Mouse (Mus musculus) gastrocnemius, adult 18-20 months (tissue): ENCODE measurements around the gene Olfr287. TPM values are rescaled to one million over a fixed set of nuclear protein-coding genes. Genes with fewer than 3 reads are reported as not detected.

Source experiments
- DNase-seq: peaks from one replicate; pipeline ENCODE4 v3.0.0; 2021; ENCODE audit warnings: low spot score
- long read RNA-seq, 2 experiments: library from polyadenylated mRNA; stranded (forward); transcript quantifications; one replicate each; pipeline ENCODE4 v2.0.0; 2021
- total RNA-seq, 2 experiments: library from RNA; stranded (reverse); gene quantifications; 2 replicates each; pipeline ENCODE4 v1.2.3; 2021

Gene Olfr287
- total RNA-seq = not detected
- long read RNA-seq, experiment 1 = 0 reads
- long read RNA-seq, experiment 2 = 0 reads

- peak; percentile 7 for DNase-seq
Measured at GRCm38 (mm10) chr15:98220877-98221276, at the start of gene Olfr287, which contains the start of gene Gm44579. Gene Olfr287, minus strand, starts transcription at chr15:98221056. Gene Gm44579, minus strand, starts transcription at chr15:98220977.

DNA sequence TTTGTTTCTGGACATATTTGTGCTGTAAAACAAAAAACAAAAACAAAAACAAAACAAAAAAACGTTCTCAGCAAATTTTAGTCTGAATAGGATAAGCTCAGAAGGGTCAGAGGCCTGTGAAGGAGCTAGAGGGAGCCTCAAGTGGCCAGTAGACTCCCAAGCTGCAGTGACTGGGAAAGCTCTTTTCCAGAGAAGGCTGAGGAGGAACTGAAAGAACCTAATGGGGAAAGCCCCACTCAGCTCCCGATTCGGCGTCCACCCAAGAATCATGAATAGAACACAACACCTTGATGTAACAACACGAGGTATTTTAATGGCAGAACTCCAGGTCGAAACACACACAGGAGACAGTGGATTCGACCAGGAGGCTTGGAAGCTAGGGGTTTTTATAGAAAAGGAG, 36.9 kb upstream of the Olfr287 start:
- DNase-seq = no peak

DNA sequence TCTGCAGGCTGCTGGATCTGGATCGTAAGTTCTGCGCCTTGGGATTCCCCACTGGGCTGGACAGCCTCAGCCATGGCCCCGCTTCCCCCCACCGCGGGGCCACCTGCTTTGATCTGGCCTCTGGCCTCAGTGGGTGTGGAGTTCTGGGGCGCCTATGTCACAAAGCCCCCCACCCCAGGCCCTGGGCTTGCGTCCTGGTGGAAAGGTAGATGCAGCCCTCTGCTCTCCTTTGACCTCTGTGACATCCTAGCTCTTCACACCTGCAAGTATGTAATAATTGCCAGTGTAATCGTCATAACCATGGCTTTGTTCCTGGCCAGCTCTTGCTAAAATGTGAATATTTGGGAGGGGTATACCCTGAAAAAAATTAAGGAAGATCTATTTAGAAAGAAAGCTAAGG, 36.3 kb upstream of the Olfr287 start, which contains the start of gene H1fnt:
Gene H1fnt, minus strand, starts transcription at position 101 of the 400 bp plus-strand sequence.
- DNase-seq = no peak

- DNase-seq = peak; percentile 11
Measured at GRCm38 (mm10) chr15:98256271-98256670, 35.4 kb upstream of the Olfr287 start.

GRCm38 (mm10) chr15:98235442-98235841, 14.6 kb upstream of the Olfr287 start:
- DNase-seq = no peak

- no peak for DNase-seq
Measured at GRCm38 (mm10) chr15:98234350-98234749, 13.5 kb upstream of the Olfr287 start, which contains the start of gene Olfr286. Gene Olfr286, minus strand, starts transcription at chr15:98234450.

GRCm38 (mm10) chr15:98226096-98226495, 5.2 kb upstream of the Olfr287 start:
- no peak for DNase-seq

DNA sequence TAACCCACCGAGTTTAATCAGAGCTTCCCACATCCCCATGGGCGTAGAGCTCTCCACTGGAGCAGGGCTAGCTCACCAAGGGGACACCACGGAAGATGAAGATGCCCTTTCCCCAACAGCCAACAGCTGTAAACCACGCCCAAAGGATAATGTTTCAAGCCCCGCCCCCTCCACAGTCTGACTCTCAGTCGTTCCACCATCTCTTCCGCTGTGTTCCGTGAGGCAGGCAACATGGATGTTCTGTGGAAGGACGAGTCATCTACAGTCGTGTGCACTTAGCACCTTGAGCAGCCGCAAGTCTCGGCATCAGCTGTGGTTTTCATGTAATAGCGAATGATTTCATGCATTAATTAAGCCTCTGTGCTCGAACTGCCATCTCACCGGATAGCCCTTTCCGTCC, 4.8 kb upstream of the Olfr287 start:
- no peak for DNase-seq

DNA sequence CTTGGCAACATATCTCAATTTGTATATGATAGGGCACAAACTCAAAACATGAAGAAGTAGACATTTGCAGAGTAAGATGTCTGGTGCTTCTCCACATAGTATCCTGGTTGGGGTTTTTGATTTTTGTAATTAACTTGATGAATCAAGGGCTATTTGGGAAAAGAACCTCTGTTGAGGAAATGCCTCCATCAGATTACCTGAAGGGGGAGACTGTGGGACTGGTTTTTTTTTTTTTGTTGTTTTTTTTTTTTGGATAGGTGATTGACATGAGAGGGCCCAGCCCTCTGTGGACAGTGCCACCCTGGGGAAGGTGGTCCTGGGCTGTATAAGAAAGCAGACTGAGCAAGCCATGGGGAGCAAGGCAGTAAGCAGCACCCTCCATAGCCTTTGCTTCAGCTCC, 1.5 kb upstream of the Olfr287 start:
- DNase-seq = no peak

DNA sequence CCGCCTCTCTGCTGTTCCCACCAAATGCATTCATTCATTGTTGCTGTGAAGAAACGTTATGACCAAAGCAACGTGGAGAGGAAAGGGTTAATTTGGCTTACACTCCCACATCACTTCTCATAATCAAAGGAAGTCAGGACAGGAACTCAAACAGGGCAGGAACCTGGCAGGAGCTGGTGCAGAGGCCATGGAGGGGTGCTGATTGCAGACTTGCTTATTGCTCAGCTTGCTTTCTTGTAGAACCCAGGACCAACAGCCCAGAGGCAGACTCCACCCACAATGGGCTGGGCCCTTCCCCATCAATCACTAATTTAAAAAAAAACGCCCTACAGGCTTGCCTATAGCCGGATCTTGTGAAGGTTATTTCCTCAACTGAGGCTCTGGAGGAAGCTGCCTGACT, 6.7 kb downstream of the Olfr287 start:
- DNase-seq = no peak

DNA sequence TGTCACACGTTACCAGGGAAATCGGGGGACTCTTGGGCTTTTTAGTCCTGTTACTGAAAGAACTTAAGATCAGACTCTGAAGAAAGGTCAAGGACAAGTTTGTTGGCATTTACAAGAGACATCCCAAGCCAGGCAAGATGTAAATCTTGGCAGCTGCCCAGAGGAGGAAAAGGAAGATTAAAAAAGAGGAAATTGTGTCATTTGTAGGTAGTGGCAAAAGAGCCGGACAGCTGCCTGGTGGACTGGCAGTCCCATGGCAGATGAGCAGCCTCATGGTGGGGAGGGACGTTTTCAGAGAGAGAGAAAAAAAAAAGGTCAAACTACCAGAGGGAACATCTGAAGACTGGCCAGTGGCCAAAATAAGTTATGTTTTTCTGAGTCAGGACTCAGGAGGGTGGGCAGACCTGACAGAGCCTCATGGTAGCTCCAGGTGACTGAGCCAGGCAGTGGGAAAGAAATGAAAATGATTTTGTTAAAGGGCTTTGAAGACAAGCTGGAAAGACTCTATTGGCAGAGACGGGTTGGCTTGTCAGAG, 7.5 kb downstream of the Olfr287 start:
- no peak for DNase-seq

GRCm38 (mm10) chr15:98209676-98210075, 11.2 kb downstream of the Olfr287 start:
- no peak for DNase-seq

- DNase-seq = no peak
Measured at GRCm38 (mm10) chr15:98195442-98195841, 25.4 kb downstream of the Olfr287 start, which contains the start of gene Olfr288. Gene Olfr288, minus strand, starts transcription at chr15:98195542.

GRCm38 (mm10) chr15:98184456-98184855, 36.4 kb downstream of the Olfr287 start:
- no peak for DNase-seq

DNA sequence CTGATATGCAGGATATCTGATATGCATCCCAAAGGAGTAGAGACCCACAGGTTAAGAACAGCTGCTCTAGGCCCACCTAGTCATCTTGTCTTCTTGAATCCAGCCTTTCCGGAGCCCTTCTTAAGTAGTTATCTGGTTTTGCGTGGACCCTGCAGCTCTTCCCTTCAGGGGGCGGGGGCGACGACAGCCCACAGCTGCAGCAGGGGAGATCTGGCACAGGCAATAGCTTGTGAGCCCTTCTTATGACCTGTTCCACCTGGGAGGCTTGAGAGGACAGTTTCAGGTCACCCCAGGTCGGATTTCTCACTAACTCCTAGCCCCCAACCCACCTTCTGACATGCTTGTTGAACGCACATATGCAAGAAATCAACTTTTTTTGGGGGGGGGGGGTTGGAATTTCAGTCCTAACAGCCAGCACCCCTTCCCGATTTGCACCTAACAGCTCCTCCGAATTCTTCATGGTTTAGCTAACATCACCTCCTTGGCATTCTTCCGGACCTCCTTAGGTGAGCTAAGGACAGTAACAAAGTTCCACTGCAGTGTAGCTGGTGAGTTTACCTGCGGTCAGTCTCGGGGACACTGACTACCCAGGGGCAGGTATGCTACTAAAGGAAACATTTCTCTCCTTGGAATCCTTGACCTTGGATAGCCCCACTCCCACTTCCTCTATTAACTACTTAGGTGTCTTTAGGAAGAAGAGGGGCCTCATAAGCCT, 38.8 kb downstream of the Olfr287 start:
- no peak for DNase-seq

DNA sequence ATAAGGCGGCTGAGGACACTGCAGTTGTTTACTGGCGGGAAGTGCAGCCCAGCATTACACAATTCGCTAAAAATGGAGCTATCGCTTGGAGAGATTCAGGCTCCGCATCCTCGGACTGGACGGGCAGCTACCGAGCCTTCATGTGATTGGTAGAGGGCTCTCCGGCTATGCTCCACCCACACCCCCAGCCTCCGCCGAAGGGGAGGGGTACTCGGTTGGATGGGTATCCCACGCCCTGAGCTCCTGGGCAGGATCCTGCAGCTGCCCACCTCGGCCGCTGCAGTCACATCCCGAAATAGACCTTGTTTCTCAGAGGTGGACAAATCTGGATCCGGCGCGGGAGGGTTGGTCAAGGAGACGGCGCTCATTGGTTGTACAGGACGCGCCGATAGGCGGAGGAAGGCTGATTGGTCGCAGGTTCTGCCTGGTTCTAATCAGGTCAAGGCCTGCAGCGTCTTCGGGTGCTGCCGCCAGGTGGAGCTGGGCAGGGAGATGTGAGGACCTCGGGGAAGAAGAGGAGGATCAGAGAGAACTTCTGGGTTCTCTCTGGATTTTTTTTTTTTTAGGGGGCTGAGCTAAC, 39.6 kb downstream of the Olfr287 start:
- DNase-seq = peak; percentile 96

DNA sequence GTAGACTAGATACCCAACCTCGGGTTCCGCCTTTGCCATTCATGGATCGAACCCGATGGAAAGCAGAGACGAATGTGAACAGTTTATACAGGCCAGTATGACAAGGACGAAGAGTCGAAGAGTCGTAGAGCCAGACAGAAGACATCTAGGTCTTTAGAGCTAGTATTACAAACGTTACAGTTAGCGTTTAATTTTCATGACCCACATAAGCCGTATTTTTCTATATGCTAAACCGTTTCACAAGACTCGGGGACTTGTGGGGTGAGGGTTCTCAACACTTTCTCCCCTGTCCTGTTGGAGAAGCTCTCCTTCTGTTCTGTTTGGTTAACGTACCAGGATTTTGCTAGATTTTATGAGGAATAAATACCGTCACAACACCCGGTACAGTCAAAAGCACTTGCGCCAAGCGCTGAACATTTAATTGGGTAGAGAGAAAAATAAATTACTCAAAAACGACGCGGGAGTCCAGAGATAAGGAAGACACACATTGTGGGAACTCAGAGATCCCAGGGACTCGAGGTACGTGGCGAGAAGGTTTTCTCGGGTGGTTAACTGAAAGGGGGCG, 40.2 kb downstream of the Olfr287 start:
- DNase-seq = no peak

DNA sequence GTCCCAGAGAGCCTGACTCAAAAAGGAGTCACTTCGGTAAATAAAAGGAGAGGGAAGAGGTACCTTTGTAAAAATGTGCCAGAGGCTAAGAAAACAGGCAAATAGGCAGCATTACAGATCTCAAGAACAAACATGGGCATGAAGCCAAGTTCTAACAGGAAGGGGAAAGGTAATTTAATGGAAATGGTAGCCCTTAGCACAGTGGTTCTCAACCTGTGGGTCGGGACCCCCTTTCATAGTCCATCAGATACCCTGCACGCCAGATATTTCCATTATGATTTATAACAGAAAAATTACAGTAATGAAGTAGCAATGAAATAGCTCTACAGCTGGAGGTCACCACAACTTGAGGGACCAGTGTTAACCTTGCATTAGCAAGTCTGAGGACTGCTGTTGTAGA, 43.5 kb downstream of the Olfr287 start:
- DNase-seq = no peak

DNA sequence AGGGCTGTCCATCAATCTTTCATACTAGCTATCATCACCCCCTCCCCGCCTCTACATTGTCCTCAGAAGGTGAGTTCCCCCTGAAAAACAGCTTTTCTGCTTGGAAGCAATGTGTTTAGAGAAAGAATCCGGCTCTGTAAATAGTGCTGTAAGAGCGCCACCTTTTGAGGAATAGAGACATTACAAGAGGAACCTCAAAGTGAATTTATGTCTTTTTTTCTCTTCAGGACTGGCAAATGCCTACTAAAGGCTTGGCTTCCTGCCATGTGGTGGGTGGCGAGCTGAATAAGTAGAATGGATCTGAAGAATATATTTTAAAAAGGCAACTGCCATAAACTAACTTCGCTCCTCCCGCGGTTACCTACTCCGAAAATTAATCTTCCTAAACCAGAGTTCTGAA, 47.0 kb downstream of the Olfr287 start:
- DNase-seq = peak; percentile 42

GRCm38 (mm10) chr15:98172113-98172512, 48.7 kb downstream of the Olfr287 start:
- DNase-seq = no peak

GRCm38 (mm10) chr15:98170917-98171316, 49.9 kb downstream of the Olfr287 start:
- no peak for DNase-seq

DNA sequence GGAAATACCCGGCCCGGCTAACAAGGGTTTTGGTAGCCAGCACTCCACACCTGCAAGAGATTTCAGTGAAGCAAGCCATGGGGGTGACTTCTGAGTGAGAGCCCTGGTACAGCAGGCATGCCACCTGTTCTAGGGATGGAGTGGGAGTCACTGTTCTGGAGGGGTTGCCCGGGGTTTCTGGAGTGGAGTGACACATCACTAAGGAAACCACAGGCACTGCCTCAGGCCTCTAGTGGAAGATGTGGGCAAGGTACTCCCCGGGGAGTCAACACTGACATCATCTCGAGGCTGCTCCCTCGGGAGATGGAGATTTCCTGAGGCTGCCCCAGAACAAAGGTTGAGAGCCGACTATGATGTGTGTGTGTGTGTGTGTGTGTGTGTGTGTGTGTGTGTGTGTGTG, 50.5 kb downstream of the Olfr287 start:
- DNase-seq = no peak
